Comparison of ENCODE assay signal across 14 mouse cellular contexts in the genomic region with DNA sequence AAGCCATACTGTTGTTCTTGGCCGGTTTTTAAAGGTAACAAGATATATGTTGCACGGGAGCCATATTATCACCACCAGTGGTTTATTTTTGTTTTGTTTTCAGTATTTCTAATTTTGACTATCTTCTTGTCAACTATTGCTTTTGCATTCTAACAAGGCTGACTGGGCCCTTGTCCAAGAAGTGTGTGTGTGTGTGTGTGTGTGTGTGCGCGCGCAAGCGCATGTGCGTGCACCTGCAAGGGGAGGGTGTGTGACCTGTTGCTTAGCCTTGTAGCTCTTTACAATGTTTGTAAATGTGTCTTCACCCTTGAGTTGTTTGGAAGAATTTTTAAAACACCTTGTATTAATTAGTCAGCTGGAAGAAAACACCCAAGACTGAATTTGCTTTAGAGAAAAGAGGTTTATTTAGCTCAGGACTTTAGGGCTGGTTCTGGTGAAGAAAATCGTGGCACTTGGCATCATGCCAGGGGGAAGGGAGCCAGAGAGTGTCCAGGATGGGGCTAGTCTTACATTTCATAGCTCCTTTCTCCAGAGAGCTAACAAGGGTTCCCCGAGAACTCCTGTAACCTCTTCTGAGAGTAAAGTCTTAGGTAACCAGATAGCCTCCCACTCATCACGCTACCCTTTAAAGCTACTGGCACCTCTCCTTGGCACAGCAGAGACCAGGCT. TPM values are rescaled to one million over a fixed set of nuclear protein-coding genes. Genes with fewer than 3 reads are reported as not detected.
DNase-seq lines count a peak whose midpoint lies in the region; ATAC-seq and TF ChIP-seq lines count a peak whose summit lies in the region.
"Had no signal": no experiment of that assay in that cellular context is flagged by ENCODE, and none has a peak within 500 bp of the region (broad histone marks: within the 10 kb centered on the region; RNA-seq: fewer than 3 reads in every experiment).

No protein-coding gene starts in this region.

- H3K4me1 ChIP-seq in midbrain, embryonic 11.5 days (ENCODE audit: control insufficient read depth, insufficient read depth, low read length), result peaks cover 4% of the 10 kb centered on the region; the same call in 1 of the 2 replicates
- peaks cover 7% of the 10 kb centered on the region; the same call in 1 of the 2 replicates for H3K4me1 ChIP-seq in midbrain, embryonic 13.5 days (replicated peaks)
- no peaks in the 10 kb centered on the region; the same call in 1 of the 2 replicates for H3K4me1 ChIP-seq in kidney, postnatal 0 days (replicated peaks; ENCODE audit: insufficient read depth, low read length)

- peak; percentile 51 for DNase-seq in gastrocnemius, postnatal 10 days
- DNase-seq in gastrocnemius, postnatal 4 days (ENCODE audit: low spot score in 2 of 2), result no peak
- peak; percentile 69 for DNase-seq in midbrain, embryonic 11.5 days (ENCODE audit: low spot score, missing footprints)
- peak; percentile 33 for DNase-seq in kidney, postnatal 0 days (ENCODE audit: low spot score)
- no peak for DNase-seq in spleen, postnatal 36 days (ENCODE audit: low spot score in 2 of 2)
- no peak for DNase-seq in neural tube, embryonic 10.5 days (ENCODE audit: extremely low spot score, low spot score)
- DNase-seq: cerebellum, adult 9-11 months; gastrocnemius, postnatal 25 days; layer of hippocampus, postnatal 36 days had no signal

- TF ChIP-seq CTCF in kidney, postnatal 0 days (IDR thresholded peaks at IDR 0.05; ENCODE audit: low read depth), result no peak

- no peak overlapping the region for H3K4me2 ChIP-seq in midbrain, embryonic 11.5 days
- no peak overlapping the region for H3K4me2 ChIP-seq in midbrain, embryonic 13.5 days (replicated peaks)
- H3K4me2 ChIP-seq in kidney, postnatal 0 days (ENCODE audit: low read length), result no peak overlapping the region
- H3K4me2 ChIP-seq: hindbrain, embryonic 15.5 days; limb, embryonic 12.5 days had no signal

- WGBS in midbrain, embryonic 11.5 days, result 95% methylated on average over 10 of the region's 10 CpGs
- 90% methylated on average over 10 of the region's 10 CpGs for WGBS in midbrain, embryonic 13.5 days
- 52% methylated on average over 10 of the region's 10 CpGs for WGBS in kidney, postnatal 0 days

- H3K27me3 ChIP-seq in midbrain, embryonic 11.5 days (ENCODE audit: control insufficient read depth, insufficient read depth, low read length), result peaks cover 10% of the 10 kb centered on the region
- H3K27me3 ChIP-seq in midbrain, embryonic 13.5 days, result peaks cover 31% of the 10 kb centered on the region
- H3K27me3 ChIP-seq in kidney, postnatal 0 days (ENCODE audit: insufficient read depth, low read length), result no peaks in the 10 kb centered on the region

- H3K36me3 ChIP-seq in midbrain, embryonic 11.5 days (ENCODE audit: control insufficient read depth, insufficient read depth, low read length), result no peaks in the 10 kb centered on the region
- H3K36me3 ChIP-seq in midbrain, embryonic 13.5 days, result no peaks in the 10 kb centered on the region
- H3K36me3 ChIP-seq in kidney, postnatal 0 days (ENCODE audit: insufficient read depth, low read length), result no peaks in the 10 kb centered on the region
- H3K36me3 ChIP-seq: hindbrain, embryonic 15.5 days; limb, embryonic 12.5 days had no signal

- ATAC-seq in midbrain, embryonic 11.5 days (ENCODE audit: low FRiP score), result no peak
- no peak for ATAC-seq in midbrain, embryonic 13.5 days
- ATAC-seq in kidney, postnatal 0 days (replicated peaks; ENCODE audit: low FRiP score, low read depth), result no peak
- ATAC-seq: CD4-positive, CD25-positive, alpha-beta regulatory T cell, adult 4 months; forebrain, embryonic 14.5 days had no signal

- no peak overlapping the region for H3K4me3 ChIP-seq in midbrain, embryonic 11.5 days (ENCODE audit: low read depth, low read length)
- no peak overlapping the region for H3K4me3 ChIP-seq in midbrain, embryonic 13.5 days (replicated peaks)
- H3K4me3 ChIP-seq in kidney, postnatal 0 days (replicated peaks; ENCODE audit: low read depth, low read length), result no peak overlapping the region
- H3K4me3 ChIP-seq: hindbrain, embryonic 15.5 days; limb, embryonic 12.5 days had no signal

- no peaks in the 10 kb centered on the region for H3K9me3 ChIP-seq in midbrain, embryonic 11.5 days (ENCODE audit: control insufficient read depth, low read length)
- H3K9me3 ChIP-seq in midbrain, embryonic 13.5 days, result no peaks in the 10 kb centered on the region
- no peaks in the 10 kb centered on the region for H3K9me3 ChIP-seq in kidney, postnatal 0 days (replicated peaks; ENCODE audit: low read length)
- H3K9me3 ChIP-seq: hindbrain, embryonic 15.5 days; limb, embryonic 12.5 days had no signal

- H3K9ac ChIP-seq in midbrain, embryonic 11.5 days (ENCODE audit: low read length), result no peak overlapping the region
- H3K9ac ChIP-seq in midbrain, embryonic 13.5 days (replicated peaks), result no peak overlapping the region
- no peak overlapping the region for H3K9ac ChIP-seq in kidney, postnatal 0 days (ENCODE audit: low read depth, low read length)
- H3K9ac ChIP-seq: hindbrain, embryonic 15.5 days; limb, embryonic 12.5 days had no signal

- no peak overlapping the region for H3K27ac ChIP-seq in midbrain, embryonic 11.5 days (ENCODE audit: low read depth, low read length)
- H3K27ac ChIP-seq in midbrain, embryonic 13.5 days, result no peak overlapping the region
- no peak overlapping the region for H3K27ac ChIP-seq in kidney, postnatal 0 days
- H3K27ac ChIP-seq: hindbrain, embryonic 15.5 days; limb, embryonic 12.5 days had no signal

RNA-seq across cellular contexts. Expression of gene BC067074, which starts 3.0 kb away (rescaled TPM):
- total RNA-seq in gastrocnemius, postnatal 10 days (2021), result 1 to 10 TPM; 6.0 to 9.2 TPM
- total RNA-seq in gastrocnemius, postnatal 4 days (2021), result 10 to 100 TPM; 15.3 to 21.3 TPM
- polyA plus RNA-seq in midbrain, embryonic 11.5 days (2014; fragmentation: Nextera tagmentation; extraction: Ambion mirVana), result 1.3 and 1.5 TPM in 2 replicates
- polyA plus RNA-seq in midbrain, embryonic 13.5 days (2015; fragmentation: Nextera tagmentation; extraction: Ambion mirVana), result 0.88 and 0.93 TPM in 2 replicates
- polyA plus RNA-seq in kidney, postnatal 0 days (2015; fragmentation: Nextera tagmentation; extraction: Ambion mirVana), result 4.6 and 4.8 TPM in 2 replicates
- polyA plus RNA-seq: CD4-positive, CD25-positive, alpha-beta regulatory T cell, adult 4 months had no signal

Comparison
In these comparisons a context has a peak if more than half of its experiments do, and no peak if none do; other contexts are left out.
1. DNase-seq: peak in gastrocnemius, postnatal 10 days (single experiment), midbrain, embryonic 11.5 days (single experiment) and kidney, postnatal 0 days (single experiment); none in gastrocnemius, postnatal 4 days (0 of 2), spleen, postnatal 36 days (0 of 2) and neural tube, embryonic 10.5 days (single experiment).